Mouse (Mus musculus) right cerebral cortex, postnatal 4 days (tissue): ENCODE results near the gene Mia3.
A peak's percentile ranks its signal among the peaks of the same experiment; 100 is the strongest.
"Not testable (repeated sequence)": the region's sequence is repeated elsewhere in the genome, so short reads cannot be mapped to it uniquely, and the experiment has no call there.

Source experiments
- DNase-seq: peaks from one replicate; pipeline ENCODE4 v3.0.0-alpha.2; 2022

The Mia3 gene

GRCm38 (mm10) chr1:183344886-183345816, 24.2 kb downstream of the Mia3 start:
- DNase-seq = peak; percentile 90

DNA sequence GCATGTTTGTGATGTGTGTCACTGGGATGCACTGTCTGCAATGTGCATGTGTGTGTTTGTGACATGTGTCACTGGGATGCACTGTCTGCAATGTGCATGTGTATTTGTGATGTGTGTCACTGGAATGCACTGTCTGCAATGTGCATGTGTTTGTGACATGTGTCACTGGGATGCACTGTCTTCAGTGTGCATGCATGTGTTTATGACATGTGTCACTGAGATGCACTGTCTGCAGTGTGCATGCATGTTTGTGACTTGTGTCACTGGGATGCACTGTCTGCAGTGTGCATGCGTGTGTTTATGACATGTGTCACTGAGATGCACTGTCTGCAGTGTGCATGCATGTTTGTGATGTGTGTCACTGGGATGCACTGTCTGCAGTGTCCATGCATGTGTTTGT, 26.5 kb downstream of the Mia3 start:
- DNase-seq = not testable (repeated sequence)

- no peak for DNase-seq
These were observed 42.2 kb downstream of the Mia3 start for GRCm38 (mm10) chr1:183327171-183327570.

DNA sequence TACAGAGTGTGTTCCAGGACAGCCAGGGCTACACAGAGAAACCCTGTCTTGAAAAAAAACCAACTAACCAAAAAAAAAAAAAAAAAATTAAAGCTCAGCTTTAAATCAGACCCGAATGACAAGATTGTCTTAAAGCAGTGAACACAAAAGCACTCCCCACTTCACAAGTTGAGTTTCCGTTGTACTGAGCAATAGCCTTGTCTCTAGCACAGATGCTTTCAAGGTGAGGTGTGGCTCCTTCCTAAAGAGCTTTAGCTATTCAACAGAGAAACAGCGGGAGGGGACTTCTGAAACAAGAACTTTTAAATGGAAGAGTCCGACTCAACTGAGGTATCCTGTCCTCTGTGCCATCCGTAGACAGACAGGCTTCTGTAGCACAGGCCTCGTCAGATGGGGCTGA, 44.9 kb downstream of the Mia3 start:
- DNase-seq = no peak

- no peak for DNase-seq
These were observed 45.4 kb downstream of the Mia3 start for GRCm38 (mm10) chr1:183323923-183324322.

DNA sequence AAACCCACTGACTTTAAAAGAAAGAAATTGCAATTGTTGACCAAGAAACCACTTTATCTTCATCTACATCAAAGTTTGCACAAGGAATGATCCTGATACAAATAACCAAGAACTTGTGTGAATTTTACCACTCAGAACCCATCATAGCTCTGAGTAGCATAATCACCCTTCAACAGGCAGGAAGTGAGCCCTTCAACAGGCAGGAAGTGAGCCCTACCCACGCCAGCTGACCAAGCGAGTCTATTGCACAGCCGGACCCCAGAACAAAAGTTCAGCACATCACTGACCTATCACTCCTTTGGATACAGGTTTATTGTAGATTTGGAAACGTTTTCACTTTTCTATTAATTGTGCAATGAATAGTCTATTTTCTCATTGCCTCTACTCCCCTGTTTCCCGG, 46.9 kb downstream of the Mia3 start:
- not testable (repeated sequence) for DNase-seq

- DNase-seq = no peak
These were observed 48.6 kb downstream of the Mia3 start for GRCm38 (mm10) chr1:183320708-183321107.

- no peak for DNase-seq
These were observed 53.6 kb downstream of the Mia3 start for GRCm38 (mm10) chr1:183315783-183316182.

DNA sequence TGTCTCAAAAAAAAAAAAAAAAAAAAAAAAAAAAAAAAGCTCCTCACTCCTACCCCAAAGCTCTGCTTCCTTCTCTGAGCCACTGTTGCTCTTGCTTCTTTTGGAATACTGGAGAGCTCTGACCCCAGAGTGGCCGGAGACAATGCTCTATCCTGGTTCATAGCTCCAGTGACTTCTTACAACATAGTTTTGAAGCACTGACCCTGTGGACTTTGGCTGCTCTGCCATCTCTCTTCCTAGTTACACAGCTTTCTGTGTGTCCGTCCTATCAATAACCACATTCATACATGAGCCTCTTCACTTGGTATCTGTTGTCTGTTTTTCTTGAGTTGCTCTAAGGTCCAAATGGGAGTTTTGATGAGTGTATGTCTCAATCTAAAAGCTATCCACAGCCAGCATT, 57.3 kb downstream of the Mia3 start:
- no peak for DNase-seq

DNA sequence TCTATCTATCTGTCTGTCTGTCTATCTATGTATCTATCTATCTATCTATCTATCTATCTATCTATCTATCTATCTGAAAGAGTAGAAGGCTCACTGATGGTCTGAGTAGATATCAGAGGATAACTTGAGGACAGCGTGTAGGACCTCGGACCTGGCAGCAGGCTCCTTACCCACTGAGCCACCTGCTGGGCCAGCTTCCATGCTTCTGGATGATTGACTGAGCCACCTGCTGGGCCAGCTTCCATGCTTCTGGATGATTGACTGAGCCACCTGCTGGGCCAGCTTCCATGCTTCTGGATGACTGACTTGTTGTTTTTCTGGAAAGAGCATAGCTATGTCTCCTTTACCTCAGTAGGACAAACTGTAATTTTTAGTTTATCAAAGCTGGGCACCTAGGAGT, 59.8 kb downstream of the Mia3 start:
- DNase-seq = not testable (repeated sequence)

- DNase-seq = no peak
These were observed 60.9 kb downstream of the Mia3 start for GRCm38 (mm10) chr1:183308476-183308875.

DNA sequence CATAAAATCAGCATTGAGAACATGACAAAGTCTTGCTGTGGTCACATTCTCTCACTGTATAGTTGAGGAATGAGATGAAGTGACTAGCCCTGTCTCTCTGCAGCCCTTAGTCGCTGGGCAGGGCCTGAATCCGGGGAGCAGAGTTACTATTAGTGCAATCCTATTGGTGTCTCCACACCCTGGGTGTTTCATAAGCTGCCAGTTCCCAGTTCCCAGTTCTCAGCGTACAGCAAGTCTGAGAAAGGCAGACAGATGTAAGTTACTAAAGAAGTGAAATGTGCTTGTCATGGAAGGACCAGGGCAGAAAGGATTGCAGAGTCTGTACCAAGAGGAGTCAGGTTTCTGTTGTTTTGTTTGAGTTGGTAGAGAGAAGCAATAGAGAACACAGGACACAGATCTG, 61.8 kb downstream of the Mia3 start:
- DNase-seq = no peak

DNA sequence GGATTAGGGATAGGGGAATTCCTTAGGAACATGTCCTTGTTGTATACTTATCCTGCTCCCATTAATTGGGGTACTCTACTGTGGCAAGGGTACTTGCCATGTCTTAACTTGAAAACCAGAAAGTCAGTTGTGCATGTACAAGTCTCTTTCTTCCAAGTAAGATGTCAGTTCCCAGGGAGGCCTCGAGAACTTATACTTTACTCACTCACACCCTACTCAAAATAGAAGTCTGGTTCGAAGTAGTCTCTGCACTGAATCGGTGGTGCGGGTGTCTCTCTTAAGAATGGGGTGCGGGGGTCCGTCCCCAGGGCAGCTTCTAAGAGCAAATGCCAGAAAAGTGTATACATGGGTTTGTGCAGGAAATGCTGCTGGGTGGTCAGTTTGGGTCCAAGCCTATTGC, 70.2 kb downstream of the Mia3 start:
- peak; percentile 89 for DNase-seq

GRCm38 (mm10) chr1:183297886-183298489, 71.4 kb downstream of the Mia3 start:
- peak; percentile 23 for DNase-seq

DNA sequence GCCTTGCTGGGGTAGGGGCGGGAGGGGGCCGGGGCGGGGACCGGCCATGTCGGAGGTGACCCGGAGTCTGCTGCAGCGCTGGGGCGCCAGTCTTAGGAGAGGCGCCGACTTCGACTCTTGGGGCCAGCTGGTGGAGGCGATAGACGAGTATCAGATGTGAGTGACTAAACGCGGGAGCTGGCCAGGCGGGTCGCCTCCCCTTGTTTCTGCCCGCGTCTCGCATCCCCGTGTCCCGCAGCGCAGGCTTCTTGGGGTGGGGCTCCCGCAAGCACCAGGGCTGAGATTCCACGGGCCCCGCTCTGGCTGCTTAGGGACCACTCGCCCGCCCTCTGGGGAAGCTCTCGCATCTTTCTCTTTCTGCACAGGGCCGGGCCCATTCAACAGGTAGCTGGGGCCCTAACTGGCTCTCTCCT, 71.9 kb downstream of the Mia3 start:
- DNase-seq = peak; percentile 45

DNA sequence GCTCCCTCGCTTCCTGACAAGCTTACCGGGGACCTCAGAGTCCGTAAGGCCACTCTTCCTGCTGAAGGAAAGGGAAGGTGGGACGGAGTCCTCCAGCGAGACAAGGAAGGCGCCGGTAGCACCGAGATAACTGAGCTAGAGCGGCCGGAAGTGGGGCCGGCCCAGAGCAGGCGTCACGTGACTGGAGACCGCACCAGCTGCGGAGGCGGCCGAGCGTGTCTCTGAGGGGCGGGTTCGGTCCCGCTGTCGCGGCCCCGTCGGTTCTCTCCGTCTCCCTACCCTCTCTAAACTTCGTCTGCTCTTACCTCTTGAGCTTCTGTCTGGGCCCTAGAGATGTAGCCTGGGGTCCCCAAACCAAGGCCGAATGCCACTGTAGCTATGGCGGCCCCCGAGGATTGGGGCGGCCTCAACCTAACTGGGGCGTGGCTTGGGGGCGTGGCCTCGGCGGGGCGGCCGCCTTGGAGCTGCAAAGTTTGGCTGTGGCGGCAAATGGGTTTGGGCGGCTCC, 72.4 kb downstream of the Mia3 start, which contains the start of gene Brox:
TSS of gene Brox (minus strand) at position 393 of the 507 bp plus-strand sequence.
- peak; percentile 96 for DNase-seq

DNA sequence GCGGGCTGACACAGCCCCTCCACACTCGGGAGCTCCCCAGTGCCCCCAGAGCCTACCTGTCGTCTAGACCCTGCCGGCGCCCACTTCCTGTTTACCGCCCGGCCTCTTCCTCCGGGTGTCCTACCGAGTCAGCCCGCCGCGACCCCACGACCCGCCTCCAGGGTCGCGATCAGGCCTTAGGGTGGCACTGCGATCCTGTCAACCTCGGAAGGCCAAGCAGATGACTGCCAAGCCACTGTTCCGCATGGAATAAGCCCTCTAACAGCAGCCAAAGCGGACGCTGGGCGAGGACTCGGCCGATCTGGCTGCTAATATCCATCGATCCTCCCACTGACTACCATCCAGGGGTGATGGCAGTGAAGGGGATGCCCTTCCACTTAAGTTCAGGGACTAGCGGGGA, 72.9 kb downstream of the Mia3 start, which contains the start of gene Aida:
TSS of gene Aida (plus strand) at position 126 of the 400 bp plus-strand sequence.
- DNase-seq = peak; percentile 49

GRCm38 (mm10) chr1:183289576-183289975, 79.8 kb downstream of the Mia3 start:
- no peak for DNase-seq

- DNase-seq = no peak
These were observed 81.0 kb downstream of the Mia3 start for GRCm38 (mm10) chr1:183288351-183288750.
